Mouse (Mus musculus): ENCODE measurements at regions not wholly inside any gene's neighbourhood (a gene's known extent, or its start where the extent isn't known, plus 50 kb on each side); places are given as distances from the start of the nearest gene placed in this dataset.

GRCm38 (mm10) chr8:126692711-126693110, 98.9 kb upstream of the Irf2bp2 start:
- DNase-seq (ENCODE audit: low spot score): no peak
- Histone ChIP-seq H3K9me3 (replicated peaks) (no peaks in the 10 kb centered on the region), H3K27me3 (ENCODE audit: low read depth, poor library complexity, severe bottlenecking) (no peaks in the 10 kb centered on the region), H3K36me3 (no peaks in the 10 kb centered on the region), H3K4me3 (no peak overlapping the region), H3K4me1 (peaks cover 11% of the 10 kb centered on the region), H3K27ac (no peak overlapping the region)
- 98% methylated on average over 3 of the region's 3 CpGs for WGBS

GRCm38 (mm10) chr8:126692263-126692662, 98.5 kb upstream of the Irf2bp2 start:
- no peaks in the 10 kb centered on the region for H3K9me3 ChIP-seq (replicated peaks)
- H3K27me3 ChIP-seq (ENCODE audit: low read depth, poor library complexity, severe bottlenecking): no peaks in the 10 kb centered on the region
- H3K27ac ChIP-seq: no peak overlapping the region
- no peak for DNase-seq (ENCODE audit: low spot score)
- 73% methylated on average over 3 of the region's 3 CpGs for WGBS
- peaks cover 11% of the 10 kb centered on the region for H3K4me1 ChIP-seq
- no peaks in the 10 kb centered on the region for H3K36me3 ChIP-seq
- no peak overlapping the region for H3K4me3 ChIP-seq

- H3K27ac ChIP-seq: no peak overlapping the region
- DNase-seq (ENCODE audit: low spot score): no peak
- WGBS: 79% methylated on average over 5 of the region's 5 CpGs
- H3K4me3 ChIP-seq: no peak overlapping the region
- no peaks in the 10 kb centered on the region for H3K9me3 ChIP-seq (replicated peaks)
- H3K36me3 ChIP-seq: no peaks in the 10 kb centered on the region
- no peaks in the 10 kb centered on the region for H3K27me3 ChIP-seq (ENCODE audit: low read depth, poor library complexity, severe bottlenecking)
- no peaks in the 10 kb centered on the region; the same call in 1 of the 2 replicates for H3K4me1 ChIP-seq
Measured at GRCm38 (mm10) chr8:126688450-126688849, 94.7 kb upstream of the Irf2bp2 start.

- 87% methylated on average over 6 of the region's 6 CpGs for WGBS
- DNase-seq (ENCODE audit: low spot score): no peak
- no peaks in the 10 kb centered on the region for H3K36me3 ChIP-seq
- peaks cover 3% of the 10 kb centered on the region; the same call in 1 of the 2 replicates for H3K4me1 ChIP-seq
- H3K9me3 ChIP-seq (replicated peaks): no peaks in the 10 kb centered on the region
- H3K4me3 ChIP-seq: no peak overlapping the region
- H3K27ac ChIP-seq: no peak overlapping the region
- no peaks in the 10 kb centered on the region for H3K27me3 ChIP-seq (ENCODE audit: low read depth, poor library complexity, severe bottlenecking)
Measured at GRCm38 (mm10) chr8:126688014-126688413, 94.2 kb upstream of the Irf2bp2 start.

GRCm38 (mm10) chr8:126686827-126687226, 93.0 kb upstream of the Irf2bp2 start:
- DNase-seq (ENCODE audit: low spot score): no peak
- Histone ChIP-seq H3K27me3 (ENCODE audit: low read depth, poor library complexity, severe bottlenecking) (no peaks in the 10 kb centered on the region), H3K27ac (no peak overlapping the region), H3K9me3 (replicated peaks) (no peaks in the 10 kb centered on the region), H3K4me3 (no peak overlapping the region), H3K36me3 (no peaks in the 10 kb centered on the region), H3K4me1 (peaks cover 4% of the 10 kb centered on the region; the same call in 1 of the 2 replicates)
- WGBS: 91% methylated on average over 4 of the region's 4 CpGs

- Histone ChIP-seq H3K27ac (no peak overlapping the region; the same call in 1 of the 2 replicates), H3K36me3 (no peaks in the 10 kb centered on the region), H3K27me3 (ENCODE audit: low read depth, poor library complexity, severe bottlenecking) (no peaks in the 10 kb centered on the region), H3K4me1 (peaks cover 4% of the 10 kb centered on the region; the same call in 1 of the 2 replicates), H3K4me3 (no peak overlapping the region), H3K9me3 (replicated peaks) (no peaks in the 10 kb centered on the region)
- no peak for DNase-seq (ENCODE audit: low spot score)
- 78% methylated on average over 6 of the region's 6 CpGs for WGBS
Measured at GRCm38 (mm10) chr8:126685365-126685764, 91.6 kb upstream of the Irf2bp2 start.

GRCm38 (mm10) chr8:126683950-126684349, 90.2 kb upstream of the Irf2bp2 start:
- 80% methylated on average over 4 of the region's 4 CpGs for WGBS
- no peaks in the 10 kb centered on the region for H3K27me3 ChIP-seq (ENCODE audit: low read depth, poor library complexity, severe bottlenecking)
- H3K4me1 ChIP-seq: peaks cover 4% of the 10 kb centered on the region; the same call in 1 of the 2 replicates
- no peak overlapping the region for H3K4me3 ChIP-seq
- no peak overlapping the region for H3K27ac ChIP-seq
- DNase-seq (ENCODE audit: low spot score): no peak
- no peaks in the 10 kb centered on the region for H3K36me3 ChIP-seq
- H3K9me3 ChIP-seq (replicated peaks): no peaks in the 10 kb centered on the region

- H3K36me3 ChIP-seq: no peaks in the 10 kb centered on the region
- H3K4me1 ChIP-seq: peaks cover 4% of the 10 kb centered on the region; the same call in 1 of the 2 replicates
- H3K27me3 ChIP-seq (ENCODE audit: low read depth, poor library complexity, severe bottlenecking): no peaks in the 10 kb centered on the region
- no peak overlapping the region for H3K27ac ChIP-seq
- no peak for DNase-seq (ENCODE audit: low spot score)
- 89% methylated on average over 2 of the region's 2 CpGs for WGBS
- H3K9me3 ChIP-seq (replicated peaks): no peaks in the 10 kb centered on the region
- no peak overlapping the region for H3K4me3 ChIP-seq
Measured at GRCm38 (mm10) chr8:126683555-126683947, 89.8 kb upstream of the Irf2bp2 start.

GRCm38 (mm10) chr8:126682817-126683554, 89.2 kb upstream of the Irf2bp2 start:
- H3K27me3 ChIP-seq (ENCODE audit: low read depth, poor library complexity, severe bottlenecking): no peaks in the 10 kb centered on the region
- 85% methylated on average over 9 of the region's 9 CpGs for WGBS
- no peak overlapping the region for H3K27ac ChIP-seq

GRCm38 (mm10) chr8:126681948-126682651, 88.3 kb upstream of the Irf2bp2 start:
- Histone ChIP-seq H3K27ac (no peak overlapping the region), H3K4me3 (no peak overlapping the region), H3K9me3 (replicated peaks) (no peaks in the 10 kb centered on the region), H3K4me1 (peaks cover 4% of the 10 kb centered on the region; the same call in 1 of the 2 replicates), H3K36me3 (no peaks in the 10 kb centered on the region), H3K27me3 (ENCODE audit: low read depth, poor library complexity, severe bottlenecking) (no peaks in the 10 kb centered on the region)
- WGBS: 74% methylated on average over 6 of the region's 6 CpGs
- DNase-seq (ENCODE audit: low spot score): no peak

More at GRCm38 (mm10) chr8:126682817-126683554, 89.2 kb upstream of the Irf2bp2 start:
- Histone ChIP-seq H3K4me3 (no peak overlapping the region), H3K4me1 (peaks cover 4% of the 10 kb centered on the region; the same call in 1 of the 2 replicates), H3K36me3 (no peaks in the 10 kb centered on the region), H3K9me3 (replicated peaks) (no peaks in the 10 kb centered on the region)
- no peak for DNase-seq (ENCODE audit: low spot score)

GRCm38 (mm10) chr8:126678004-126678751, 84.4 kb upstream of the Irf2bp2 start:
- Histone ChIP-seq H3K4me3 (no peak overlapping the region), H3K27ac (no peak overlapping the region), H3K36me3 (no peaks in the 10 kb centered on the region), H3K4me1 (peaks cover 2% of the 10 kb centered on the region; the same call in 1 of the 2 replicates), H3K27me3 (ENCODE audit: low read depth, poor library complexity, severe bottlenecking) (no peaks in the 10 kb centered on the region), H3K9me3 (replicated peaks) (no peaks in the 10 kb centered on the region)
- 84% methylated on average over 13 of the region's 13 CpGs for WGBS
- no peak for DNase-seq (ENCODE audit: low spot score)

GRCm38 (mm10) chr8:126675153-126675552, 81.4 kb upstream of the Irf2bp2 start:
- Histone ChIP-seq H3K9me3 (replicated peaks) (no peaks in the 10 kb centered on the region), H3K4me1 (0 out of 2 replicates have a peak, but pooled peaks cover 3% of the 10 kb centered on the region), H3K27me3 (ENCODE audit: low read depth, poor library complexity, severe bottlenecking) (no peaks in the 10 kb centered on the region), H3K27ac (no peak overlapping the region), H3K4me3 (no peak overlapping the region), H3K36me3 (no peaks in the 10 kb centered on the region)
- no peak for DNase-seq (ENCODE audit: low spot score)
- 90% methylated on average over 2 of the region's 2 CpGs for WGBS
